ENCODE assay signal across 8 mouse cellular contexts in genomic region chr14:21523234-21523633, GRCm38 (mm10). TPM values are rescaled to one million over a fixed set of nuclear protein-coding genes. Genes with fewer than 3 reads are reported as not detected.
DNase-seq lines count a peak whose midpoint lies in the region; ATAC-seq lines count a peak whose summit lies in the region.

No protein-coding gene starts in this region.

- peak; percentile 26 to 34 for DNase-seq in adrenal gland, postnatal 36 days
- no peak for DNase-seq in adrenal gland, adult 2 months
- DNase-seq in splenic B cell, adult 2 months (ENCODE audit: low read depth, low spot score): peak; percentile 10
- DNase-seq in urinary bladder, postnatal 14 days (ENCODE audit: low spot score): no peak
- DNase-seq in spleen, postnatal 4 days (ENCODE audit: low spot score in 2 of 2): no peak

- H3K4me1 ChIP-seq in megakaryocyte, embryonic 14.5 days: peaks cover 60% of the 10 kb centered on the region
- peaks cover 23% of the 10 kb centered on the region for H3K4me1 ChIP-seq in kidney, embryonic 16.5 days (ENCODE audit: insufficient read depth, low read length)

- no peaks in the 10 kb centered on the region for H3K9me3 ChIP-seq in megakaryocyte, embryonic 14.5 days
- no peaks in the 10 kb centered on the region for H3K9me3 ChIP-seq in kidney, embryonic 16.5 days (ENCODE audit: low read length)

- H3K36me3 ChIP-seq in megakaryocyte, embryonic 14.5 days (replicated peaks; ENCODE audit: low read length): peaks cover 7% of the 10 kb centered on the region
- 0 out of 2 replicates have a peak, but pooled peaks cover 7% of the 10 kb centered on the region for H3K36me3 ChIP-seq in kidney, embryonic 16.5 days (ENCODE audit: insufficient read depth, low read length)
- 0 out of 2 replicates have a peak, but pooled peaks cover 2% of the 10 kb centered on the region for H3K36me3 ChIP-seq in splenic B cell, adult 2 months (ENCODE audit: control insufficient read depth, insufficient read depth, low read length, poor library complexity, severe bottlenecking)

- peak overlapping the region; percentile 73; the same call in 1 of the 2 replicates for H3K27ac ChIP-seq in kidney, embryonic 16.5 days (ENCODE audit: low read length)

- no peak for ATAC-seq in megakaryocyte, adult 5-6 weeks (ENCODE audit: poor library complexity, severe bottlenecking)
- ATAC-seq in kidney, embryonic 16.5 days (ENCODE audit: low FRiP score, low TSS enrichment): peak; percentile 4; the same call in 1 of the 2 replicates

- H3K9ac ChIP-seq in kidney, embryonic 16.5 days (replicated peaks; ENCODE audit: low read length): 0 out of 2 replicates have a peak overlapping the region, but pooled peaks have one; percentile 20

- H3K4me2 ChIP-seq in kidney, embryonic 16.5 days (replicated peaks; ENCODE audit: low read depth, low read length): no peak overlapping the region

- no peaks in the 10 kb centered on the region for H3K27me3 ChIP-seq in megakaryocyte, embryonic 14.5 days (replicated peaks)
- no peaks in the 10 kb centered on the region for H3K27me3 ChIP-seq in kidney, embryonic 16.5 days (ENCODE audit: insufficient read depth, low read length)
- no peaks in the 10 kb centered on the region for H3K27me3 ChIP-seq in splenic B cell, adult 2 months (ENCODE audit: control insufficient read depth, insufficient read depth, low read length, poor library complexity, severe bottlenecking)

- 40% methylated on average over 9 of the region's 9 CpGs for WGBS in kidney, embryonic 16.5 days

- H3K4me3 ChIP-seq in megakaryocyte, embryonic 14.5 days (replicated peaks): peak overlapping the region; percentile 60
- no peak overlapping the region for H3K4me3 ChIP-seq in kidney, embryonic 16.5 days (ENCODE audit: low read length)

RNA-seq across cellular contexts. Expression of gene Kat6b, which starts 42.0 kb away (rescaled TPM):
- total RNA-seq in adrenal gland, postnatal 36 days (2021): 10 to 100 TPM; 42.5 to 47.8 TPM
- 10 to 100 TPM; 33.4 to 37.3 TPM for total RNA-seq in adrenal gland, adult 2 months (2021)
- 9.5 and 12.3 TPM in 2 replicates for polyA plus RNA-seq in adrenal gland, adult 2 months (2012; rRNA removed)
- polyA plus RNA-seq in megakaryocyte, embryonic 14.5 days (2012; ENCODE audit: insufficient read depth, low replicate concordance): 0.84 and 0.94 TPM in 2 replicates
- total RNA-seq in megakaryocyte, adult 5-6 weeks (2015): 12.9 and 13.0 TPM in 2 replicates
- 6.1 and 6.5 TPM in 2 replicates for total RNA-seq in megakaryocyte, adult 5-6 weeks (2017)
- polyA plus RNA-seq in kidney, embryonic 16.5 days (2015; fragmentation: Nextera tagmentation; extraction: Ambion mirVana): 12.0 and 15.7 TPM in 2 replicates

Comparison
In these comparisons a context has a peak if more than half of its experiments do, and no peak if none do; other contexts are left out.
1. DNase-seq: peak in adrenal gland, postnatal 36 days (2 of 2) and splenic B cell, adult 2 months (single experiment); none in adrenal gland, adult 2 months (single experiment), urinary bladder, postnatal 14 days (single experiment) and spleen, postnatal 4 days (0 of 2).